Mouse (Mus musculus) stomach, postnatal 0 days (tissue): Measurements from ENCODE around the gene Emc9.

ENCODE experiments used
- CTCF ChIP-seq: IDR thresholded peaks from 2 replicates; pipeline ENCODE4 v1.5.1; 2016; ENCODE audit warnings: antibody characterized with exemption, low read depth, mild to moderate bottlenecking, moderate library complexity
- EP300 ChIP-seq: optimal IDR thresholded peaks from 2 replicates; pipeline ENCODE3; 2016; ENCODE audit warnings: antibody characterized with exemption

DNA sequence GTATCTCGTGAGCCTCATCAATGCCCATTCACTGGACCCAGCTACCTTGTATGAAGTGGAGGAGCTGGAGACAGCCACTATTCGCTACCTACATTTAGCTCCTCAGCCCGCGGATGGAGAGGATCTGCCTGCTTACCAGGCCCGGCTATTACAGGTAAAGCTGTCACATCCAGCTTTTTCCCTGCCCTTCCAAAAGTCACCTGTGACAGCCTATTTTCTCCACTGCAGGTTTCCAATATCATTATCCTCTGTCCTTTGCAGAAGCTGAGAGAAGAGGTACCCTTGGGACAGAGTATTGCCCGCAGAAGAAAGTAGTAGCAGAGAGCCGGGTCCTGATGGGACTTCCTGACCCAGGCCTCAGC lies 18.1 kb upstream of the Emc9 start, which contains the start of gene Irf9:
- TF ChIP-seq CTCF (no peak), EP300 (no peak)
